Mouse (Mus musculus): ENCODE measurements around the gene Fam214b. TPM values are rescaled to one million over a fixed set of nuclear protein-coding genes. Genes with fewer than 3 reads are reported as not detected.
"Not testable (repeated sequence)": the region's sequence is repeated elsewhere in the genome, so short reads cannot be mapped to it uniquely, and the experiment has no call there.

The Fam214b gene
- polyA plus RNA-seq, 1 experiment = 83.3 TPM

- Histone ChIP-seq H3K4me1 (ENCODE audit: control insufficient read depth) (peaks cover 24% of the 10 kb centered on the region), H3K36me3 (ENCODE audit: control insufficient read depth) (peaks cover 33% of the 10 kb centered on the region), H3K27me3 (ENCODE audit: control insufficient read depth) (no peaks in the 10 kb centered on the region), H3K9me3 (ENCODE audit: control insufficient read depth, low read length) (no peaks in the 10 kb centered on the region), H3K4me3 (replicated peaks) (no peak overlapping the region)
- TF ChIP-seq TAL1 (IDR thresholded peaks at IDR 0.05; ENCODE audit: low read length) (no peak), GATA1 (IDR thresholded peaks at IDR 0.05; ENCODE audit: low read length) (no peak)
Measured at GRCm38 (mm10) chr4:43002756-43003439, 43.1 kb downstream of the Fam214b start.

DNA sequence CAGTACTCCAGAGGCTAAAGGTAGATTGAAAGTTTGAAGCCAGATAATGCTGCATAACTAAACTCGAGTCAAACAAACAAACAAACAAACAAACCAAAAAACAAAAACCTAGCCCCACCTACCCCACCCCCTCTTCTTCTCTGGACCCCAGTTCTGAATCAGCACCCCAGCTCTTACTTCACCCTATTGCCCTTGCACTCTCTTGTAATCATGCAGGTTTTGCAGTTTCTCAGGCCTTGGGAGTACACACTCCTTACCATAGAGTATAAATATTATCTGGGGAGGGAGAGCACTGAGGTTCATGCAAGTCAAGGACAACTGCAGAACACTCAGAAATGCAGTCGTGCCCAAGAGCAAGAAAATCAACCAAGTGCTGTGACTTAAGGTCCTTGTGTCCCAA lies 44.7 kb downstream of the Fam214b start:
- Histone ChIP-seq H3K4me1 (ENCODE audit: control insufficient read depth) (peaks cover 27% of the 10 kb centered on the region), H3K36me3 (ENCODE audit: control insufficient read depth) (peaks cover 31% of the 10 kb centered on the region), H3K9me3 (ENCODE audit: control insufficient read depth, low read length) (no peaks in the 10 kb centered on the region), H3K27me3 (ENCODE audit: control insufficient read depth) (no peaks in the 10 kb centered on the region), H3K4me3 (replicated peaks) (no peak overlapping the region)
- no peak for TF ChIP-seq TAL1 (IDR thresholded peaks at IDR 0.05; ENCODE audit: low read length)
- TF ChIP-seq GATA1 (IDR thresholded peaks at IDR 0.05; ENCODE audit: low read length) = no peak

GRCm38 (mm10) chr4:43000141-43000986 lies 45.7 kb downstream of the Fam214b start, which contains the start of gene Vcp:
Gene Vcp (minus strand): TSS chr4:43000507.
- Histone ChIP-seq H3K4me3 (replicated peaks) (peak within 1 kb of the TSS; percentile 98), H3K36me3 (ENCODE audit: control insufficient read depth) (peaks cover 39% of the 10 kb centered on the region), H3K4me1 (ENCODE audit: control insufficient read depth) (peaks cover 27% of the 10 kb centered on the region)
- H3K9me3 ChIP-seq (ENCODE audit: control insufficient read depth, low read length); H3K27me3 ChIP-seq (ENCODE audit: control insufficient read depth): not testable (repeated sequence)

DNA sequence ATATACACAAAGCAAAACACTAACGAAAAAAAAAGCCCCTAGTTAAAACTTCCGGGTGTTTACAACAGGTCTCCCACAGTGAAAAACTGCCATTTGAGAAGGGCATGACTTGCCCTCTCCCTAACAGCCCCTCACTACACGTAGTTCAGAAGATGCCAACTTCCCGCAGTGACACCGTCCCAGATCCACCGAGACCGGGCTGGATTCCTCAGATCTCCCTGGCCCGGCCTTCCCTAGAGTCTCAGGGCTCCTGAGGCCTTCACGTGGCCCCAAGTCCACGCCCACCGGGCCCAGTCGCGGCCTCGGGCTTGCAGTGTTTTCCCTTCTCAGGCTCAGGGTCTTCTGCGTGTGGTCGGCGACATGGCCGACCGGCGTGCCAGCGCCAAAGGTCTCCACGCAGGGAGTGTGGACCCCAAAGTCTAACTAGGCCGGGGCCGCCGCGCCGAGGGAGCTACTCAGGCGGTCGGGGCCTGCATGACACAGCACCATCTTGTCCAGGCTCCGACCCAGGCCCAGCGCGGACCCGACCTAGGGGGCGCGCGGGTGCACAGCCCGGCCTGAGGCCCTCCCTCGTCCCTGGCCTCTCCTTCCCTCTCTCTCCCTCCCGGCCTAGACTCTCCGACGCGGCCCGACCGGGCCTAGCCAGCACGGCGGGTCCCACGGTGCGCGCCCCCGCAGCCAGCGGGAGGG lies 46.4 kb downstream of the Fam214b start:
- Histone ChIP-seq H3K36me3 (ENCODE audit: control insufficient read depth) (peaks cover 37% of the 10 kb centered on the region), H3K9me3 (ENCODE audit: control insufficient read depth, low read length) (no peaks in the 10 kb centered on the region), H3K4me3 (replicated peaks) (peak overlapping the region; percentile 98), H3K4me1 (ENCODE audit: control insufficient read depth) (peaks cover 27% of the 10 kb centered on the region), H3K27me3 (ENCODE audit: control insufficient read depth) (no peaks in the 10 kb centered on the region)
- TF ChIP-seq TAL1 (IDR thresholded peaks at IDR 0.05; ENCODE audit: low read length) = no peak
- TF ChIP-seq GATA1 (IDR thresholded peaks at IDR 0.05; ENCODE audit: low read length) = no peak

GRCm38 (mm10) chr4:42998022-42998421 lies 48.0 kb downstream of the Fam214b start:
- Histone ChIP-seq H3K9me3 (ENCODE audit: control insufficient read depth, low read length) (no peaks in the 10 kb centered on the region), H3K36me3 (ENCODE audit: control insufficient read depth) (peaks cover 45% of the 10 kb centered on the region), H3K27me3 (ENCODE audit: control insufficient read depth) (no peaks in the 10 kb centered on the region), H3K4me1 (ENCODE audit: control insufficient read depth) (peaks cover 27% of the 10 kb centered on the region), H3K4me3 (replicated peaks) (peak overlapping the region; percentile 98)
- TF ChIP-seq TAL1 (IDR thresholded peaks at IDR 0.05; ENCODE audit: low read length) (no peak), GATA1 (IDR thresholded peaks at IDR 0.05; ENCODE audit: low read length) (no peak)

- TF ChIP-seq GATA1 (IDR thresholded peaks at IDR 0.05; ENCODE audit: low read length) = no peak
- TF ChIP-seq TAL1 (IDR thresholded peaks at IDR 0.05; ENCODE audit: low read length) = no peak
- Histone ChIP-seq H3K9me3 (ENCODE audit: control insufficient read depth, low read length) (no peaks in the 10 kb centered on the region), H3K4me3 (replicated peaks) (no peak overlapping the region), H3K27me3 (ENCODE audit: control insufficient read depth) (no peaks in the 10 kb centered on the region), H3K36me3 (ENCODE audit: control insufficient read depth) (peaks cover 95% of the 10 kb centered on the region), H3K4me1 (ENCODE audit: control insufficient read depth) (no peaks in the 10 kb centered on the region)
Measured at GRCm38 (mm10) chr4:42988296-42988695, 57.7 kb downstream of the Fam214b start.

Other genes starting within 250 kb of the Fam214b start
- 0.01 TPM in 1 of 2 replicates, not detected in the other for gene Fam205a1, start 192.3 kb downstream of the Fam214b start, polyA plus RNA-seq (2012)
- gene Gm12394, start 189.4 kb downstream of the Fam214b start, polyA plus RNA-seq (2012) = not detected in 2 replicates
- gene Fam205c, start 172.0 kb downstream of the Fam214b start, polyA plus RNA-seq (2012) = not detected in 2 replicates
- not detected in 2 replicates for gene Phf24, start 129.6 kb downstream of the Fam214b start, polyA plus RNA-seq (2012)
- gene Dnajb5, start 96.4 kb downstream of the Fam214b start, polyA plus RNA-seq (2012) = 0.01 TPM in 1 of 2 replicates, not detected in the other
- not detected in 2 replicates for gene 1700022I11Rik, start 76.6 kb downstream of the Fam214b start, polyA plus RNA-seq (2012)
- 5.6 and 6.3 TPM in 2 replicates for gene Vcp, start 45.7 kb downstream of the Fam214b start, polyA plus RNA-seq (2012)
- 0.62 and 0.83 TPM in 2 replicates for gene Fancg, start 35.7 kb downstream of the Fam214b start, polyA plus RNA-seq (2012)
- gene Pigo, start 20.4 kb downstream of the Fam214b start, polyA plus RNA-seq (2012) = 2.1 and 2.2 TPM in 2 replicates
- 15.4 and 16.6 TPM in 2 replicates for gene Stoml2, start 14.5 kb downstream of the Fam214b start, polyA plus RNA-seq (2012)
- 0.01 TPM in 1 of 2 replicates, not detected in the other for gene Unc13b, start 12.7 kb upstream of the Fam214b start, polyA plus RNA-seq (2012)
- gene Atp8b5, start 220.9 kb upstream of the Fam214b start, polyA plus RNA-seq (2012) = not detected in 2 replicates

All from erythroblast, embryonic 14.5 days (primary cell).